Mouse (Mus musculus) embryonic facial prominence, embryonic 11.5 days (tissue): ENCODE data around the gene Crtc3. TPM values are rescaled to one million over a fixed set of nuclear protein-coding genes. Genes with fewer than 3 reads are reported as not detected.
A peak's percentile ranks its signal among the peaks of the same experiment; 100 is the strongest.

Experiments used
- ATAC-seq: fragments of 200-750 bp; cut with Nextera tagmentation; replicated peaks from 2 replicates; pipeline ENCODE4 v1.8.0; 2017; ENCODE audit warnings: low read depth; ENCODE audit not compliant: insufficient number of reproducible peaks, low FRiP score, low TSS enrichment
- DNase-seq: peaks from one replicate; pipeline ENCODE4 v3.0.0-alpha.2; 2015; ENCODE audit warnings: low spot score
- H3K27ac ChIP-seq: fragments of 300-500 bp; sonication (generic); replicated peaks from 2 replicates; pipeline ENCODE4 v1.5.1; 2014; ENCODE audit warnings: mild to moderate bottlenecking, low read depth, low read length, control low read depth
- H3K27me3 ChIP-seq: fragments of 300-500 bp; sonication (generic); 2 replicates; pipeline ENCODE4 v1.6.1; 2014; ENCODE audit warnings: mild to moderate bottlenecking, low read length, moderate library complexity, mixed read lengths; ENCODE audit not compliant: control insufficient read depth, insufficient read depth
- H3K36me3 ChIP-seq: fragments of 300-500 bp; sonication (generic); replicated peaks from 2 replicates; pipeline ENCODE4 v1.6.1; 2014; ENCODE audit warnings: low read depth, mild to moderate bottlenecking, low read length, moderate library complexity, mixed read lengths; ENCODE audit not compliant: control insufficient read depth, insufficient read depth
- H3K4me1 ChIP-seq: fragments of 300-500 bp; sonication (generic); 2 replicates; pipeline ENCODE4 v1.6.1; 2014; ENCODE audit warnings: low read length, mixed read lengths; ENCODE audit not compliant: control insufficient read depth, insufficient read depth
- H3K4me2 ChIP-seq: fragments of 300-500 bp; sonication (generic); 2 replicates; pipeline ENCODE4 v1.6.1; 2014; ENCODE audit warnings: low read depth, mild to moderate bottlenecking, control low read depth, low read length, moderate library complexity
- H3K4me3 ChIP-seq: fragments of 300-500 bp; sonication (generic); 2 replicates; pipeline ENCODE4 v1.5.1; 2014; ENCODE audit warnings: low read depth, low read length, control low read depth
- H3K9ac ChIP-seq: fragments of 300-500 bp; sonication (generic); replicated peaks from 2 replicates; pipeline ENCODE4 v1.6.1; 2014; ENCODE audit warnings: mild to moderate bottlenecking, control low read depth, low read length
- H3K9me3 ChIP-seq: fragments of 300-500 bp; sonication (generic); replicated peaks from 2 replicates; pipeline ENCODE4 v1.6.1; 2016; ENCODE audit warnings: mild to moderate bottlenecking, low read length, inconsistent platforms, mixed read lengths; ENCODE audit not compliant: control insufficient read depth
- WGBS: fragments of 180-500 bp; shearing (Covaris S2); extraction: QIAGEN DNeasy Blood & Tissue Kit; methylation state at CpG from one replicate; pipeline ENCODE4 v1.1.7; 2014; 5-methylcytosine and 5-hydroxymethylcytosine counted together
- polyA plus RNA-seq: library from polyadenylated mRNA; unstranded; fragments of >200 nt; fragmentation: Nextera tagmentation; extraction: Ambion mirVana; gene quantifications from 2 replicates; pipeline ENCODE4 v1.2.1, GENCODE M21; 2014

The Crtc3 gene
- polyA plus RNA-seq, 1 experiment from 2014 or later: 8.4 TPM

DNA sequence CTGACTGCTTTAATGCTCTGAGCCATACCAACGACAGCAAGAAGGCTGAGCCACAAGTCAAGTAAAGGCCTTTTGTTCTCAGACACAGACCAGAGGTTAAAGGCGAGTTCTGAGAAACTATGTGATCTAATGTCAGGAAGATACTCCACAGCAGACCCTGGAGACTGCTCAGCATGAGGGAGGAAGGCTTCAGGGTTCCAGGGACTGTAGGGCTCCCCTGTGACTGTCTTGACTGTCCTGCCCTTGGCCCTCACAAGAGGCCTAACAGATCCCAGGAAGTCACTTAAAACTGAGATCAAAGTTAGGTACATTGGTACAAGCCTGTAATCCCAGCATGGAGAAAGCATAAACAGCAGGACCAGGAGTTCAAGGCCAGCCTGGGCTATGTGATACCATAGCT, 81.2 kb downstream of the Crtc3 start:
- ATAC-seq: no peak
- no peaks in the 10 kb centered on the region for H3K27me3 ChIP-seq
- 30% methylated on average over 2 of the region's 2 CpGs for WGBS
- H3K36me3 ChIP-seq: no peaks in the 10 kb centered on the region
- H3K4me1 ChIP-seq: no peaks in the 10 kb centered on the region
- no peak overlapping the region for H3K27ac ChIP-seq
- H3K9me3 ChIP-seq: no peaks in the 10 kb centered on the region
- no peak overlapping the region for H3K4me3 ChIP-seq
- H3K4me2 ChIP-seq: no peak overlapping the region
- H3K9ac ChIP-seq: no peak overlapping the region
- DNase-seq: no peak

DNA sequence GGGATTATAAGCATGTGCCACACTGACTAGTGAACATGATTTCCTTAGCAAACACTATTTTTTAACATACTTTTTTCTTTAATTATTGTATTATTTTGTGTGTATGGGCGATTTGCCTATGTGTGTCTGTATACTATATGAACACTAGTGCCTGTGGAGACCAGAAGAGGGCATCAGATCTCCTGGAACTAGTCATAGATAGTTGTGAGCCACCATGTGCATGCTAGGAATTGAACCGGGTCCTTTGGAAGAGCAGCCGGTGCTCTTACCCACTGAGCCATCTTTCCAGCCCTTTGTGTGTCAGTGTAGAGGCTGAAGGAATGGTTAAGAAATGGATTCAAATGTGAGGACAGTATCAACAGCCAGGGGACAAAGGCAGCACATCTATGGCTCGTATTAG, 82.2 kb downstream of the Crtc3 start:
- Histone ChIP-seq H3K36me3 (no peaks in the 10 kb centered on the region), H3K4me1 (no peaks in the 10 kb centered on the region), H3K9ac (no peak overlapping the region), H3K4me3 (no peak overlapping the region), H3K9me3 (no peaks in the 10 kb centered on the region), H3K4me2 (no peak overlapping the region), H3K27me3 (no peaks in the 10 kb centered on the region), H3K27ac (no peak overlapping the region)
- ATAC-seq (no peak), DNase-seq (no peak)
- WGBS: 76% methylated on average over 4 of the region's 4 CpGs

DNA sequence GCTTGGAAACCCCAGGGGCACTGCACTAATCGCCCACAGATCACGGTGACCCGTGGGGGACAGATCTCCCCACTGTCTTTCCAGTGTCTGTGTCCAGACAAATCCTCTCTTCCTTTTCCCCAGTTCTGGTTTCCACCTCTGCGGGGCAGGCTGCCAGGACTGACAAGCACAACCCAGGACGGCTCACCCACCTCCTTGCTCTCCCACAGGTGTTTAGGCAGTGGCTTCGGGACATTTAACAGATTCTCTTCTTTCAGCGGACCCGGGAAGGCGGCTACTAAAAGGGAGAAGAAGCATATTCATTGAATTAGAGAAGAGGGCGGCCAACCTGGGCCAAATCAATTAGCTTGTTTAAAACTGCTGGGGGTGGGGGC, 83.1 kb downstream of the Crtc3 start:
- H3K27me3 ChIP-seq: no peaks in the 10 kb centered on the region
- ATAC-seq (no peak), DNase-seq (peak; percentile 41)
- WGBS: 6% methylated on average over 10 of the region's 10 CpGs
- H3K4me2 ChIP-seq: no peak overlapping the region
- no peak overlapping the region for H3K27ac ChIP-seq
- H3K4me3 ChIP-seq: no peak overlapping the region
- H3K4me1 ChIP-seq: no peaks in the 10 kb centered on the region
- no peaks in the 10 kb centered on the region for H3K9me3 ChIP-seq
- H3K9ac ChIP-seq: no peak overlapping the region
- no peaks in the 10 kb centered on the region for H3K36me3 ChIP-seq

DNA sequence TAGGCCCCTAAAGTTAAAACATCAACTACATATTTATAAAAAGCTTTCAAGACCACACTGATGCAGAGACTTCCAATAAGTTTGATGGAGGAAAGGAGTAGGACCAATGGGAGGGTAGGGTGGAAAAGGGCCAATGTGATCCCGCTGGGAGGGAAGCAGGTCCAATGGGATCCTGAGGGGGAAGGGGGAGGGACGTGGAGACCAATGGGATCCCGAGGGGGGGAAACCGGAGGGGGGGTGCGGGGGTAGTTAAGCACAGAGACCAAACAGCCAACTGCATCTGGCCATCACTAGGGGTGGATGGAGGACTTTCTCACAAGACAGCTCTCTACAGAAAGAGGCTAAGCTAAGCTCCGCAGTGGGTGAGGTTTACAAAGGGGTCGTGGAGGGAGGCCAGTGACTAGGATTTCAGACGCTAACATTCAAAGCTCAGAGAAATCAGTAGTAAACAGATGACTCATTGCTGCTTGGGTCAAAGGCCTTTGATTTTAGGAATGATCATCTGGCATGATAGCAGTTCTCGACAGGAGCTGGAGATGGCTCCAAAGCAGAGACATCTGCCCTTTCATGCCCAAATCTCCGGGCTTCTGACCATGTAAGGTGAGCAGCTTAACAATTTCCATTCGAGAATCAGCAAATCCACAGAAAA, 83.6 kb downstream of the Crtc3 start:
- Histone ChIP-seq H3K9ac (no peak overlapping the region), H3K36me3 (no peaks in the 10 kb centered on the region), H3K4me1 (no peaks in the 10 kb centered on the region), H3K9me3 (no peaks in the 10 kb centered on the region), H3K4me2 (no peak overlapping the region), H3K27me3 (no peaks in the 10 kb centered on the region), H3K4me3 (no peak overlapping the region), H3K27ac (no peak overlapping the region)
- ATAC-seq (no peak; the same call in 1 of the 2 replicates), DNase-seq (no peak)
- WGBS: 29% methylated on average over 11 of the region's 11 CpGs

DNA sequence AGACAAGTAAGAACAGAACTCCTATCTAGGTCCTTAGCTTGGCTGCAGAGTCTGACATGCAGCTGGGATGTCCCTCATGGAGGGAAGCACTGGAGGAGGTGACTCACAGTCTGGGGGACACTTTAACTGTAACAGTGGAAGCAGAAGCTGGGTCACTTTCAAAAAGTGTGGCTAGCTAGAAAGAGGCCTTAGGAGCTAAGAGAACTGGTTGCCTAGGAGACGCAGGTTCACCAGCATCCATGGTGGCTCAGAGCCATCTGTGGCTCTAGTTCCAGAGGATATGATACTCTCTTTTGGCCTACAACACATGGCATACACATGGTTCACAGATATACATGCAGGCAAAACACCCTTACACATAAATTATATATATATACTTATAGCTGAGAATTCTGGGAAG, 86.1 kb downstream of the Crtc3 start:
- no peaks in the 10 kb centered on the region for H3K9me3 ChIP-seq
- WGBS: 92% methylated on average over 1 of the region's 1 CpGs
- H3K36me3 ChIP-seq: no peaks in the 10 kb centered on the region
- ATAC-seq (no peak), DNase-seq (no peak)
- no peak overlapping the region for H3K9ac ChIP-seq
- no peak overlapping the region for H3K4me2 ChIP-seq
- no peaks in the 10 kb centered on the region for H3K27me3 ChIP-seq
- H3K4me3 ChIP-seq: no peak overlapping the region
- no peak overlapping the region for H3K27ac ChIP-seq
- no peaks in the 10 kb centered on the region for H3K4me1 ChIP-seq

DNA sequence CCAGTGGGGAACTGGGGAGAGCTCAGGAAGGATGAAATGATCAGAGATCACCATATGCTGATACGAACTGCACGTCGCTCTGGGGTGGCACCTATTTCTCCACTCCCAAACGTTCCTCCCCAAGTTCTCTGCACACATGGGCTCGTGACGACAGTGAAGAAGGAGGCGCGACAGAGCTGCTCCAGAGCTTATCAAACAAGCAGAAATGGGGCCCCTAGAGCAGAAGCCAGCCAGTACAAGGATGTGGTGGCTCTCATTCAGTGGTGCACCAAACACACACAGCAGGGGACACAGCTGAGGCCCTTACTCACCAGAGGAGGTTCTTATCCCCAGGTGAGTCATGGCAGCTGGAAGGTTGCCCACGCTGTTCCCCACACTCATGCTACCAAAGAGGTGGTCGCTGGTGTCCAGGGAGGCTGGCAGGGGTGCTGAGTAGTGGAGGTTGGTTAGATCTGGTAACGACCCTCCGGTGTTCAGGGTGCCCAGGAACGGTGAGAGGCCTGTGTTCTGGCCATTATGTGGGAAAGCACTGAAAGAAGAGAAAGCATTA, 90.2 kb downstream of the Crtc3 start:
- ATAC-seq (no peak), DNase-seq (no peak)
- Histone ChIP-seq H3K4me1 (no peaks in the 10 kb centered on the region), H3K4me3 (no peak overlapping the region), H3K9ac (no peak overlapping the region), H3K36me3 (no peaks in the 10 kb centered on the region), H3K27ac (no peak overlapping the region), H3K27me3 (no peaks in the 10 kb centered on the region), H3K4me2 (no peak overlapping the region), H3K9me3 (no peaks in the 10 kb centered on the region)
- 88% methylated on average over 13 of the region's 13 CpGs for WGBS

DNA sequence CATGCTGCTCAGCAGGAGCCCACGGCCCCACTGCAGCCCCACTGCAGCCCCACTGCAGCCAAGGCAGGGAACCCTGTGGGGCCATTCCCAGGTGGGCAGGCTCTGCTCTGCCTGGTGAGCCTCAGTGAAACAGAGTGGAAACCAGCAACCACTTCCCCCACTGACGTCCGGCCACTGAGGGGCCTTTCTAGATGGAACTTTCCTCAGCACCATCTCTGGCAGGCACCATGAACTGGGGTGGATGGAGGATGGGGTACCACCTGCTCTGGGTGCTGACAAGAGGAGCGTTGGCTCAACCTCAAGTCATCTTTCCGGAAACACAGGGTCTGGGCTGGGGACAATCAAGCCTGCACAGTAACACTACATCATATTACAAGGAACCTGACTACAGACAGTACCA, 90.8 kb downstream of the Crtc3 start:
- no peak for ATAC-seq
- no peak overlapping the region for H3K9ac ChIP-seq
- H3K27ac ChIP-seq: no peak overlapping the region
- no peak overlapping the region for H3K4me2 ChIP-seq
- H3K36me3 ChIP-seq: no peaks in the 10 kb centered on the region
- no peak for DNase-seq
- 93% methylated on average over 5 of the region's 5 CpGs for WGBS
- no peaks in the 10 kb centered on the region for H3K9me3 ChIP-seq
- H3K4me3 ChIP-seq: no peak overlapping the region
- H3K4me1 ChIP-seq: no peaks in the 10 kb centered on the region
- no peaks in the 10 kb centered on the region for H3K27me3 ChIP-seq

DNA sequence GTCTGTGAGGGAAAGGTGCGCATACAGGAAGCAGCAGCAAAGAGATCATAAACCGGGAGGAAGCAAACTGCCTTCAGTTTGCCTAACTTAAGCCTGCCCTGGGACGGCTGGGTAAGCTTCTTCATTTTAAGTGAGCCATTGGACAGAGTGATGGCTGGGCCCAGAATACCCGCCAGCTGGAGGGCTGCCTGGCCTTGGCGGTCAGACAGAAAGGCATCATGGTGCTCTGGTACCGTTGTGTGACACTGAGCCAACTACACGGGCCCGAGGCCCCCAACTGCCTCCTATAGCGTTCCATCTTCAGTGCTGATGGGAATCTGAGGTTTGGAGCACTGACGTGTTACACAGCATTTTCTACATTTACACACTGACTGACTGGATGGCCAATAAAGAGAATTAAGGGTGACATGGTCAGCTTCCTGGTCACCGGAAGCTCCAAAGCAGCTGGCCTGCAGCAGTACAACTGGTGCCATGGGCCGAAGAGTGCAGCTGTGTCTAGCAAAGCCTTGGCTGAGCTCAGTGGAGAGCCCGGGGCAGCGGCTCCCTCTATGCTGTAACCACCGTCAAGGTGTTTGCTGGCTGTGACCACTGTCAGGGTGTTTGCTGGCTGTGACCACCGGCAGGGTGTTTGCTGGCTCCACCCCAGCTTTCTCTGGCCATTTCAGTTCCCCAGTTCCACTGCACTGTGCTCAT, 99.5 kb downstream of the Crtc3 start:
- no peak overlapping the region for H3K27ac ChIP-seq
- H3K4me1 ChIP-seq: peaks cover 8% of the 10 kb centered on the region
- 90% methylated on average over 16 of the region's 16 CpGs for WGBS

More for the DNA sequence above, 99.5 kb downstream of the Crtc3 start:
- Histone ChIP-seq H3K36me3 (no peaks in the 10 kb centered on the region; the same call in 1 of the 2 replicates), H3K4me2 (no peak overlapping the region), H3K4me3 (no peak overlapping the region), H3K9me3 (no peaks in the 10 kb centered on the region), H3K9ac (no peak overlapping the region), H3K27me3 (no peaks in the 10 kb centered on the region)
- no peak for ATAC-seq
- no peak for DNase-seq
